Mouse (Mus musculus): Measurements from ENCODE around the gene Olfml2b. TPM values are rescaled to one million over a fixed set of nuclear protein-coding genes. Genes with fewer than 3 reads are reported as not detected.

Gene Olfml2b
- polyA plus RNA-seq (2015; fragmentation: Nextera tagmentation; extraction: Ambion mirVana), result 14.5 and 19.5 TPM in 2 replicates

DNA sequence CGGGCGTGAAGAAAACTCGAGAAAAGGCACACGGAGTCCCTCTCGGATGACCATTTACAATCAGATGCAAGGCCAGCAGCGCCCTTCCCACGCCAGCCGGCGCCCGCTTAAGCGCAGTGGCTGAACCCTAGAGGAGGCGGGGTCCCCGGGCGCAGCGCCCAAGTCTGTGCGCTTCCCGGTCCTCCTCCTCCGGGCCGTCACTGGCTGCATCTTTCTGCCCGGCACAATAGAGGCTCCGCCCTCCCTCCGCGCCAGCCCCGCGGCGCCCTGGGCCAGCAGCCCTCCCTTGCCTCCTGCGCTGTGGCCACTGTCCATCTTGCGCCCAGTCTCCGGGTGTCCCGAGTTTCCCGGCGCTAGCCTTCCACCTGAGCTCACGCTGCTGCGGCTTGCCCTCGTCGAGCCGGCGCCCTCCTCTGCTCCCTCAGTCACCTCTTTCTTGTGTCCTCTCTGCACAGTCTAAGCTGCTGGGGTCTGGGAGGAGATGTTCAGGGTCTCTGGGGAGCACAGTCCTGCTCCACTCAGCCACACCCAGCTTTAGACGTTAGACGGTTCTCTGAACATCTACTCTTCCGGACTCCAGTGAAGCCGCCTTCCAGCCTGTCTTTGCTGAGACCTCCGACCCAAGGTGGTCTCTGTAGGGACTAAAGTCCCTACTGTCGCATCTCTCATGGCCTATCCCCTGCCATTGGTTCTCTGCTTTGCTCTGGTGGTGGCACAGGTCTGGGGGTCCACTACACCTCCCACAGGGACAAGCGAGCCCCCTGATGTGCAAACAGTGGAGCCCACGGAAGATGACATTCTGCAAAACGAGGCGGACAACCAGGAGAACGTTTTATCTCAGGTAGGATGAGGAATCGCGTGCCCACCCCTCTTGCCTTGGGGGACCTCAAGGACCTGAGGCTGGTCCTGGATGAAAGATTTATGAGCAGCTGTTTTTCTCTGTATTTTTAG lies at the start of gene Olfml2b:
Gene Olfml2b (plus strand): TSS at position 278 of the 951 bp plus-strand sequence.
- no peaks in the 10 kb centered on the region for H3K9me3 ChIP-seq (ENCODE audit: control insufficient read depth)
- 14% methylated on average over 50 of the region's 51 CpGs for WGBS
- no peaks in the 10 kb centered on the region for H3K36me3 ChIP-seq (ENCODE audit: control insufficient read depth, insufficient read depth)
- ATAC-seq, result peak; percentile 84
- H3K4me3 ChIP-seq (ENCODE audit: low read depth, low read length), result peak within 1 kb of the TSS; percentile 46
- H3K27me3 ChIP-seq (replicated peaks; ENCODE audit: control insufficient read depth, insufficient read depth, low read length), result peaks cover 3% of the 10 kb centered on the region; the same call in 1 of the 2 replicates
- 0 out of 2 replicates have a peak, but pooled peaks have one; percentile 1 for TF ChIP-seq CTCF (IDR thresholded peaks at IDR 0.05; ENCODE audit: low read depth)
- peak within 1 kb of the TSS; percentile 42; the same call in 1 of the 2 replicates for H3K9ac ChIP-seq (ENCODE audit: low read depth, low read length)
- no peaks in the 10 kb centered on the region for H3K4me1 ChIP-seq (replicated peaks; ENCODE audit: control insufficient read depth, insufficient read depth, low read length)
- H3K27ac ChIP-seq (ENCODE audit: low read depth, low read length), result no peak within 1 kb of the TSS
- peak within 1 kb of the TSS; percentile 85 for H3K4me2 ChIP-seq (replicated peaks; ENCODE audit: low read depth)

DNA sequence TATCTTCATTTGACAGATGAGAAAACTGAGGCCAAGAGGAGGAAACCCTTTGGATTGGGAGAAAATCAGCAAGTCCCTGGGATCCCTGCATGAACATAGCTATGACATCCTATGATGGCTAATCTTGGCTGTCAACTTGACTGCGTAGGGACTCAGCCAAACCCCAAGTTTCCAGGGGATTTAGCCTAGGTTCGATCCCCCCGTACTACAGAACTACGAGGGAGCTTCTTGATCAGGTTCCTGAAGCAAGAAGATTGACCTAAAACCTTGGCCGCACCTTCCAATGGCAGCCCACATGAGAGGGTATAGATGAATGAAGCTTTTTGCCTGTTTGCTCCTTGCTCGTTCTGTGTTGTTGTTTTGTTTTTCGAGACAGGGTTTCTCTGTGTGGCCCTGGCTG lies 49.8 kb upstream of the Olfml2b start:
- 96% methylated on average over 7 of the region's 7 CpGs for WGBS
- Histone ChIP-seq H3K27ac (ENCODE audit: low read depth, low read length) (no peak overlapping the region), H3K9ac (ENCODE audit: low read depth, low read length) (no peak overlapping the region), H3K4me3 (ENCODE audit: low read depth, low read length) (no peak overlapping the region), H3K4me1 (replicated peaks; ENCODE audit: control insufficient read depth, insufficient read depth, low read length) (no peaks in the 10 kb centered on the region), H3K27me3 (replicated peaks; ENCODE audit: control insufficient read depth, insufficient read depth, low read length) (no peaks in the 10 kb centered on the region), H3K4me2 (replicated peaks; ENCODE audit: low read depth) (no peak overlapping the region), H3K9me3 (ENCODE audit: control insufficient read depth) (no peaks in the 10 kb centered on the region), H3K36me3 (ENCODE audit: control insufficient read depth, insufficient read depth) (no peaks in the 10 kb centered on the region)
- ATAC-seq, result no peak
- TF ChIP-seq CTCF (IDR thresholded peaks at IDR 0.05; ENCODE audit: low read depth), result no peak

DNA sequence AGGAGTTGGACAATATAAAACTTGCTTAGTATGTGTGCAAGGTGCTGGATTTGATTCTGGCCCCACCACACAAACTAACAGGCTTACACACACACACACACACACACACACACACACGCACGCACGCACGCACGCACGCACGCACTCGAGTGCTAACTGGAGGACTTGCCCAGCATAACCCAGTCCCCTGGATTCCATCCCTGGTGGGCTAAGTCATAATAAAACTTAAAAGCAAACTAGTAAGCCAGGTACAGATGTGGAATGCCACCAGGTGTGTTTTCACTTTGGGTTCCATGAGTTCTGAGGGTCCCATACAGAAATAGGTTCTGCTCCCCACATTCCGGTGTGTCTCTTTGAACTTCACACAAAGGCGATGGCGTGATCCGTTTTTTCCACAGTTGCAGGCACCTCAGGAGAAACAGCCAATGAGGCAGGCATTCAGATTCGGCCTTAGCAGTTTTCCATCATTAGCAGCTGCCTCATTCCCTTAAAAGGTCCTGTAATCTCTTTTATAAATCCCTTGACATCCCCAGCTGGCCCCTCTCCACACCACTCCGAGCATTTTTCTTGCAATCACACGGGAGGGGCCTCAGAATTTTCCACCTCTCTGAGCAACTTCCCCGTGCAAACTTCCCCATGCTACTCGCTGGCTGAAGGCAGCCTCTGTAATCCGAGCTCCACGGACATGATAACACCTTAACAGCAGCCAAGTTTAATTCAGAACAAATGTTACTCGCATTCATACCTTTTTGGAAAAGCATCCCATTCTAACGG lies 38.9 kb upstream of the Olfml2b start:
- no peak for ATAC-seq
- TF ChIP-seq CTCF (IDR thresholded peaks at IDR 0.05; ENCODE audit: low read depth), result no peak
- H3K4me1 ChIP-seq (replicated peaks; ENCODE audit: control insufficient read depth, insufficient read depth, low read length), result no peaks in the 10 kb centered on the region
- no peaks in the 10 kb centered on the region for H3K9me3 ChIP-seq (ENCODE audit: control insufficient read depth)
- 70% methylated on average over 21 of the region's 21 CpGs for WGBS
- no peak overlapping the region for H3K4me3 ChIP-seq (ENCODE audit: low read depth, low read length)
- no peaks in the 10 kb centered on the region for H3K27me3 ChIP-seq (replicated peaks; ENCODE audit: control insufficient read depth, insufficient read depth, low read length)
- no peak overlapping the region for H3K27ac ChIP-seq (ENCODE audit: low read depth, low read length)
- H3K9ac ChIP-seq (ENCODE audit: low read depth, low read length), result no peak overlapping the region
- no peak overlapping the region for H3K4me2 ChIP-seq (replicated peaks; ENCODE audit: low read depth)
- H3K36me3 ChIP-seq (ENCODE audit: control insufficient read depth, insufficient read depth), result no peaks in the 10 kb centered on the region

DNA sequence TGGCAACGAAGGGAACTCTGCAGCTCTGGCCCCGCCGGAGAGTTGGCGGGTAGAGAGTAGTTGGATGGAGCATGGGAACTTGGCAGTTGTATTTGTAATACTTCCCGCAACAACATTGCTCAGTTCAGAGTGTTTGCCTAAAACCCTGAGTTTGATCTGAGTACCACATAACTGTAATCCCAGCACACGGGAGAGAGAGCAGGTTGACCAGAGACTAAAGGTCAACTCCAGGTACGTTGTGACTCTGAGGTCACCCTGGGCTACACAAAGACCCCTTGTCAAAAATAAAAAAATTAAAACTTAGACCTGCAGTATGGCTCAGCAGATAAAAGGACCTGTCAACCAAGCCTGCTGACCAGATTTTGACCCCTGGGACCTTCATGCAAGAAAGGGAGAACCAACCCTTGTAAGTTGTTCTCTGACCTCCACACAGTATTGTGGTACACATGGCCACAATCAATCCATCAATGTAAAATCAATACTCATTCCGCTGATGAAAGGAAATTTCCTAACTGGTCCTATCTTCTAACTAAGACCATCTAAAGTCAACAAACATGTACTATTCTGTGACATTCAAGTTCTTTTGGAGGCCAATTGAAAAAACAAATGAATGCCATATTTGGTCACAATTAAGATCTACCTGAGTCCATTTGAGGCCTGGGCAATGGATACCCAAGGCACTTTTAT lies 37.0 kb upstream of the Olfml2b start:
- H3K4me1 ChIP-seq (replicated peaks; ENCODE audit: control insufficient read depth, insufficient read depth, low read length), result no peaks in the 10 kb centered on the region
- H3K36me3 ChIP-seq (ENCODE audit: control insufficient read depth, insufficient read depth), result no peaks in the 10 kb centered on the region
- H3K4me3 ChIP-seq (ENCODE audit: low read depth, low read length), result no peak overlapping the region
- no peak overlapping the region for H3K9ac ChIP-seq (ENCODE audit: low read depth, low read length)
- H3K9me3 ChIP-seq (ENCODE audit: control insufficient read depth), result no peaks in the 10 kb centered on the region
- TF ChIP-seq CTCF (IDR thresholded peaks at IDR 0.05; ENCODE audit: low read depth), result no peak
- no peak overlapping the region for H3K27ac ChIP-seq (ENCODE audit: low read depth, low read length)
- no peaks in the 10 kb centered on the region for H3K27me3 ChIP-seq (replicated peaks; ENCODE audit: control insufficient read depth, insufficient read depth, low read length)
- no peak overlapping the region for H3K4me2 ChIP-seq (replicated peaks; ENCODE audit: low read depth)
- no peak for ATAC-seq
- 86% methylated on average over 8 of the region's 8 CpGs for WGBS

DNA sequence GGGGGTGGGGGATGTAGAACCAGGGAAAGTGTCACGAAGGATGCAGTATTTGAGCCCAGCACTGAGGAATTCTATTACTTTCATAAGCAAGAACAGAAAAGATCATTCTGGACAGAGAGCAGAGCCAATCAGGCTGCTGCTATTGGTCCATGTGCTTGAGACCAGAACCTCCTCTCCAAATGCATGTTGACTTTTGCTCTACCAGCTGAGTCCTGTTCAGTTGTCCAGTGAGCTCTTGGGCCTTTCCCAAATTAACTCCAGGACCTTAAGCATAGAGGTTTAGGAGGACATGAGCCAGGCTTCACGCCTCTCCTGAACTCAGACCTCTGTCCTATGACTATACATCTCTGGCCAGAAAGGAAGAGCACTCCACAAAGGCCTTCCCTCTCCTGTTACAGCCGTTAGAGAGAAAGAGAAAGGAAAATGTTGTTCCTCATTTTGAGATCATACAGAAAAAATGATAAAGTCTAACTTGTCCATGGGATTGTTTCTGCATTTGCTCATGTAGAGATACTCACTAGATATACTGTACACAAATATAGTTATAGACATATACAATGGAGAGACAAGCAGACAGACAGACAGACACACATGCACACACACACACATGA lies 35.8 kb upstream of the Olfml2b start:
- H3K4me1 ChIP-seq (replicated peaks; ENCODE audit: control insufficient read depth, insufficient read depth, low read length), result no peaks in the 10 kb centered on the region
- H3K27ac ChIP-seq (ENCODE audit: low read depth, low read length), result no peak overlapping the region
- H3K4me2 ChIP-seq (replicated peaks; ENCODE audit: low read depth), result no peak overlapping the region
- no peaks in the 10 kb centered on the region for H3K27me3 ChIP-seq (replicated peaks; ENCODE audit: control insufficient read depth, insufficient read depth, low read length)
- H3K9ac ChIP-seq (ENCODE audit: low read depth, low read length), result no peak overlapping the region
- no peak for TF ChIP-seq CTCF (IDR thresholded peaks at IDR 0.05; ENCODE audit: low read depth)
- H3K4me3 ChIP-seq (ENCODE audit: low read depth, low read length), result no peak overlapping the region
- H3K36me3 ChIP-seq (ENCODE audit: control insufficient read depth, insufficient read depth), result no peaks in the 10 kb centered on the region
- no peaks in the 10 kb centered on the region for H3K9me3 ChIP-seq (ENCODE audit: control insufficient read depth)
- WGBS, result 68% methylated on average over 3 of the region's 3 CpGs
- no peak for ATAC-seq
